Mouse (Mus musculus): ENCODE measurements at regions not wholly inside any gene's neighbourhood (a gene's known extent, or its start where the extent isn't known, plus 50 kb on each side); places are given as distances from the start of the nearest gene placed in this dataset.

DNA sequence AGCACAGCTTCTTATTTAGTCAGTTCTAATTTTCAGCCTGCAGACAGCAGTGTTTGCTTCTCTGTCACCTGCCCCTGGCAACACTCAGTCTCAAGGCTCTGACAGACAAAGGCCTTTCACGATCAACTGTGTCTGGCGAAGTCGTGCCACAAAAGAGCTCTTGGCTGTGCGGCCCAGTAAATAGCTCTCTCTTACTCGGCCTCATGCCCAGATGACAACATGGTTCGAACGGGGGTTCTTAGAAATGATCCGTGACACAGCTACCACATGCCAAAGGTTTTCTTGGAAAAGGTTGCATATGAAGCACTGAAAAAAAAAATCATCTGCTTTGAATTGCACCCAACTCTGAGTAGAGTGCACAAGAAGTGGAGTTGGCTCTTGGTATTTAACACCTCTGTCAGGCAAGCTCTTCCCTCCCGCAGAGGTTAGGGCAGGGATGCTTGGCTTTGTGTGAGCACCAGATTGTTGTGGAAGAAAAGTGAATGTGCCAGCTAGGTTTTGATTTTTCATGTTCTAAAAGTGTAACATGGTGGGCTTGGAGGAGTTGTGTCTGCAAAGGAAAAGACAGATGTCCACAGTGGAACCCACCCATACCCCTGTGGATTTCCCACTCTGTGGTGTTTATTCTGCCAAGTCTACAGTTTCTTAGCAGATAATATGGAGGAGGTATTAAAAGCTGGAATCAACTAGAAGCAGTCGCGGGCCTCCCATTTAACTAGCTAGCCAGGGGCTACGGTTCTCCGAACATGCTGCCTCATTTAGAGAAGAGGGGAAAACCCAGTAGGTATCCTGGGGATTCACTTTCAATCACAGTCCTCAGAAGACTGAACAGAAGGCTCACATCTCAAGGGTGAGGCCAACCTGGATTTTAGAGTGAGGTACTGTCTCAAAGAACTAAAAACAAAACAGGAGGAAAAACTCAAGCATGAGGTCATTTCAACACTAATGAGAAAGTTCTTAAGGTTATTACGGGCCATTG, 120.0 kb upstream of the Stmnd1 start:
- TF ChIP-seq CTCF (IDR thresholded peaks at IDR 0.05; ENCODE audit: low read depth) (no peak), EP300 (IDR thresholded peaks at IDR 0.05; ENCODE audit: low read depth) (no peak)
- no peaks in the 10 kb centered on the region for H3K27me3 ChIP-seq (ENCODE audit: control insufficient read depth, insufficient read depth, low read length)
- no peak for DNase-seq (ENCODE audit: low read depth in 3 of 3, low spot score in 3 of 3)
- H3K9me3 ChIP-seq (ENCODE audit: control insufficient read depth, low read length), result no peaks in the 10 kb centered on the region
- H3K4me3 ChIP-seq (ENCODE audit: insufficient read depth in 1 of 2, low read depth in 2 of 2, low read length in 2 of 2), result no peak overlapping the region
- 75% methylated on average over 14 of the region's 14 CpGs for WGBS (ENCODE audit: insufficient replicate concordance)
- H3K36me3 ChIP-seq (replicated peaks; ENCODE audit: control insufficient read depth, insufficient read depth, low read depth), result no peaks in the 10 kb centered on the region
- no peak overlapping the region for H3K9ac ChIP-seq (replicated peaks)
- no peak overlapping the region for H3K27ac ChIP-seq
- no peak for ATAC-seq (ENCODE audit: insufficient read depth)
- H3K4me1 ChIP-seq (replicated peaks; ENCODE audit: control insufficient read depth in 2 of 2, insufficient read depth in 2 of 2, low read length in 1 of 2), result no peaks in the 10 kb centered on the region
- H3K4me2 ChIP-seq (ENCODE audit: low read depth), result no peak overlapping the region

DNA sequence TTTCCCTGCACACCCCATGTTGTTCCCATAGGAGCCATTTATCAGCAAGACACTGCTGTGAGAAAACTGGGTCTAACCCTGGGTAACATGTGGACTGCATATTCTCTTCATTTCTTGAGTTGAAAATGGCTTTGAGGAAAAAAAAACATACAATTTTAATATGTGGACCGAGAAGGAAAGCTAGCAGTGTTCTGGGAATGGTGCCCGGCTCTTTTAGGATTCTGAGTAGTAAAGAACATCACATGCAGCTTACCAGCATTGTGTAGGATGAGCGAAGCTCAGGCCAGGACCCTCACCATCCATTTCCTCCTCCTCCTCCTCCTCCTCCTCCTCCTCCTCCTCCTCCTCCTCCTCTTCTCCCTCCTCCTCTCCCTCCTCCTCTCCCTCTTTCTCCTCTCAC, 133.5 kb upstream of the Stmnd1 start:
- H3K9me3 ChIP-seq (ENCODE audit: control insufficient read depth, low read length), result no peaks in the 10 kb centered on the region
- H3K9ac ChIP-seq (replicated peaks), result no peak overlapping the region
- TF ChIP-seq EP300 (IDR thresholded peaks at IDR 0.05; ENCODE audit: low read depth), result no peak
- TF ChIP-seq CTCF (IDR thresholded peaks at IDR 0.05; ENCODE audit: low read depth), result no peak
- no peak overlapping the region for H3K4me3 ChIP-seq (ENCODE audit: insufficient read depth in 1 of 2, low read depth in 2 of 2, low read length in 2 of 2)
- no peak overlapping the region for H3K4me2 ChIP-seq (ENCODE audit: low read depth)
- H3K36me3 ChIP-seq (replicated peaks; ENCODE audit: control insufficient read depth, insufficient read depth, low read depth), result no peaks in the 10 kb centered on the region
- H3K4me1 ChIP-seq (replicated peaks; ENCODE audit: control insufficient read depth in 2 of 2, insufficient read depth in 2 of 2, low read length in 1 of 2), result no peaks in the 10 kb centered on the region
- ATAC-seq (ENCODE audit: insufficient read depth) (no peak), DNase-seq (ENCODE audit: low read depth in 3 of 3, low spot score in 3 of 3) (no peak)
- H3K27me3 ChIP-seq (ENCODE audit: control insufficient read depth, insufficient read depth, low read length), result no peaks in the 10 kb centered on the region
- H3K27ac ChIP-seq, result no peak overlapping the region
- WGBS (ENCODE audit: insufficient replicate concordance), result 51% methylated on average over 3 of the region's 3 CpGs

DNA sequence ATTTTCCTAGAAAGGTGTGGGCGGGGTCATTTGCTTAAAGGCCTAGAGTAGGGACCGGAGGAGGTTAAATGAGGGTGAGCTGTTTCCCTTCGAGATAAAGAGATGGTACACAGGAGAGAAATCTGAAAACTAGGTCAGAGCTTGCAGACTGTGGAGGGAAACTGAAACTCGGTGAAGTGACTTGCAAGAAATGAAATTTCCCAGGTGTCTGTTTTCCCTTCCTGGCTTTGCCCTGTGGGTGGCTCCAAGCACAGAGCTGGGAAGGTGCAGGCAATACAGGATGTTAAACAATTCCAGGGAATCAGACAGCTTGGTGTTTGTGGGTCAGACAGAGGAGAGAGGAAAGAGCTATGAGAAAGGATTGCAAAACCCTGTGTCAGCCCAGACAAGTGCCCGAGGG, 134.3 kb upstream of the Stmnd1 start:
- Histone ChIP-seq H3K9me3 (ENCODE audit: control insufficient read depth, low read length) (no peaks in the 10 kb centered on the region), H3K27me3 (ENCODE audit: control insufficient read depth, insufficient read depth, low read length) (no peaks in the 10 kb centered on the region), H3K9ac (replicated peaks) (no peak overlapping the region), H3K36me3 (replicated peaks; ENCODE audit: control insufficient read depth, insufficient read depth, low read depth) (no peaks in the 10 kb centered on the region), H3K27ac (no peak overlapping the region), H3K4me1 (replicated peaks; ENCODE audit: control insufficient read depth in 2 of 2, insufficient read depth in 2 of 2, low read length in 1 of 2) (no peaks in the 10 kb centered on the region), H3K4me3 (ENCODE audit: insufficient read depth in 1 of 2, low read depth in 2 of 2, low read length in 2 of 2) (no peak overlapping the region), H3K4me2 (ENCODE audit: low read depth) (no peak overlapping the region)
- TF ChIP-seq CTCF (IDR thresholded peaks at IDR 0.05; ENCODE audit: low read depth), result no peak
- no peak for TF ChIP-seq EP300 (IDR thresholded peaks at IDR 0.05; ENCODE audit: low read depth)
- 52% methylated on average over 5 of the region's 5 CpGs for WGBS (ENCODE audit: insufficient replicate concordance)
- no peak for ATAC-seq (ENCODE audit: insufficient read depth)
- no peak for DNase-seq (ENCODE audit: low read depth in 3 of 3, low spot score in 3 of 3)

DNA sequence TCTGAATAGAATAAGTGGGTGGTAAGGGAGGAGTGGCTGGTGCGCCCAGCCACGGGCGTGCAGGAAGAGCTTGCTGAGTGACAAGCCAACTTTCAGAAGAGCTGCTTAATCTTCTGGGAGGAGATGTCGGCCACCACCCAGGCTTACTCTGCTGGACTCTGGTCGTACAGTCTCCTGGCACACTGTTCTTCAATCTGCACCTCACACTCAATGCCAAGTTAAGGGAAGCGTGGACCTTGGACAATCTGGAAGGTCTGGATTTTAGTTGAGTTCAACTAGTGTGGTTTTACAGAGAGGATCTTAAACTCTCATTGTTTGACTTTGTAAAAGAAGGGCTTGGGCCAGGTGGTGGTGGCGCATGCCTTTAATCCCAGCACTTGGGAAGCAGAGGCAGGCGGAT, 138.1 kb upstream of the Stmnd1 start:
- Histone ChIP-seq H3K27me3 (ENCODE audit: control insufficient read depth, insufficient read depth, low read length) (no peaks in the 10 kb centered on the region), H3K9me3 (ENCODE audit: control insufficient read depth, low read length) (no peaks in the 10 kb centered on the region), H3K4me3 (ENCODE audit: insufficient read depth in 1 of 2, low read depth in 2 of 2, low read length in 2 of 2) (no peak overlapping the region), H3K27ac (no peak overlapping the region), H3K9ac (replicated peaks) (no peak overlapping the region), H3K4me1 (replicated peaks; ENCODE audit: control insufficient read depth in 2 of 2, insufficient read depth in 2 of 2, low read length in 1 of 2) (no peaks in the 10 kb centered on the region), H3K4me2 (ENCODE audit: low read depth) (no peak overlapping the region), H3K36me3 (replicated peaks; ENCODE audit: control insufficient read depth, insufficient read depth, low read depth) (no peaks in the 10 kb centered on the region)
- WGBS (ENCODE audit: insufficient replicate concordance), result 70% methylated on average over 8 of the region's 8 CpGs
- ATAC-seq (ENCODE audit: insufficient read depth), result no peak
- no peak for DNase-seq (ENCODE audit: low read depth in 3 of 3, low spot score in 3 of 3)
- no peak for TF ChIP-seq CTCF (IDR thresholded peaks at IDR 0.05; ENCODE audit: low read depth)

DNA sequence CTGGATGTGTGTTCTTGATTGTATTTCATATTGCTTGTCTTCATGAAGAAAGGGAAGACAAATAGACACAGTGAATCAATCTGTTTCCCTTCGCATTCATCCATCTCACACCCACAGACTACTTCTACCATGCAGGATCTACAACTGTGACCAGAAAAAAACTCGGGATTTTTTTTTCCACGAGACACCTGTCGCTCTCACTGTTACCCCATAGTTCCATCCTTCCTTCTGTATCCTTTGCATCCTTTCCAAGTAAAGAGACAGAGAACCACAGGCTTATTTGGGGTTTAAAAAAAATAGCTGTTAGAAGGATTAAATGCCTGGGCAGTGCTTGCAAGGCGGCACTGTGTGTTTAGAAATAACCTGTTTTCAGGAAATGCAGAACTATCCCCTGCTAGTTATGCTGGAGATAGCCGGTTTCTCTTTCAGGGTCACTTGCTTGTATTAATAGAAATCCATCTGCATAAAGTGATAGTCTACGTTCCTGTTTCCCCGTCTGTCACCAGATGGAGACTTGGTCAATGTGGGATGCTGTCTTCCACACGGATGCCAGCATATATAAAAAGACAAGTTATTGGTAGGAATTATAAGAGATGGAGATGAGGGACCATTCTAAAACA, 144.2 kb upstream of the Stmnd1 start:
- no peak overlapping the region for H3K27ac ChIP-seq
- DNase-seq (ENCODE audit: low read depth in 3 of 3, low spot score in 3 of 3) (no peak), ATAC-seq (ENCODE audit: insufficient read depth) (no peak)
- no peaks in the 10 kb centered on the region for H3K4me1 ChIP-seq (replicated peaks; ENCODE audit: control insufficient read depth in 2 of 2, insufficient read depth in 2 of 2, low read length in 1 of 2)
- H3K4me2 ChIP-seq (ENCODE audit: low read depth), result no peak overlapping the region
- H3K9ac ChIP-seq (replicated peaks), result no peak overlapping the region
- H3K36me3 ChIP-seq (replicated peaks; ENCODE audit: control insufficient read depth, insufficient read depth, low read depth), result no peaks in the 10 kb centered on the region
- H3K27me3 ChIP-seq (ENCODE audit: control insufficient read depth, insufficient read depth, low read length), result no peaks in the 10 kb centered on the region
- WGBS (ENCODE audit: insufficient replicate concordance), result 63% methylated on average over 9 of the region's 9 CpGs
- no peaks in the 10 kb centered on the region for H3K9me3 ChIP-seq (ENCODE audit: control insufficient read depth, low read length)
- H3K4me3 ChIP-seq (ENCODE audit: insufficient read depth in 1 of 2, low read depth in 2 of 2, low read length in 2 of 2), result no peak overlapping the region
- TF ChIP-seq EP300 (IDR thresholded peaks at IDR 0.05; ENCODE audit: low read depth) (no peak), CTCF (IDR thresholded peaks at IDR 0.05; ENCODE audit: low read depth) (no peak)
